Mouse (Mus musculus): ENCODE measurements at regions not wholly inside any gene's neighbourhood (a gene's known extent, or its start where the extent isn't known, plus 50 kb on each side); places are given as distances from the start of the nearest gene placed in this dataset.

GRCm38 (mm10) chr13:44581947-44582766 is 147.1 kb upstream of the Jarid2 start:
- Histone ChIP-seq H3K4me1 (ENCODE audit: control insufficient read depth, insufficient read depth, low read length) (no peaks in the 10 kb centered on the region), H3K4me3 (replicated peaks; ENCODE audit: extremely low read depth, low read depth, low read length) (no peak overlapping the region)
- 74% methylated on average over 23 of the region's 23 CpGs for WGBS
- TF ChIP-seq POLR2A (IDR thresholded peaks at IDR 0.05; ENCODE audit: borderline replicate concordance, extremely low read depth, low read depth, low read length) (no peak), CTCF (IDR thresholded peaks at IDR 0.05; ENCODE audit: insufficient read depth, low read length) (no peak)
- no peak for DNase-seq

GRCm38 (mm10) chr13:44582767-44583085 is 146.5 kb upstream of the Jarid2 start:
- 65% methylated on average over 2 of the region's 2 CpGs for WGBS
- no peak for TF ChIP-seq CTCF (IDR thresholded peaks at IDR 0.05; ENCODE audit: insufficient read depth, low read length)
- no peak for TF ChIP-seq POLR2A (IDR thresholded peaks at IDR 0.05; ENCODE audit: borderline replicate concordance, extremely low read depth, low read depth, low read length)
- H3K4me3 ChIP-seq (replicated peaks; ENCODE audit: extremely low read depth, low read depth, low read length), result no peak overlapping the region

GRCm38 (mm10) chr13:44583614-44584013 is 145.7 kb upstream of the Jarid2 start:
- DNase-seq, result no peak
- TF ChIP-seq POLR2A (IDR thresholded peaks at IDR 0.05; ENCODE audit: borderline replicate concordance, extremely low read depth, low read depth, low read length) (no peak), CTCF (IDR thresholded peaks at IDR 0.05; ENCODE audit: insufficient read depth, low read length) (no peak)
- WGBS, result 77% methylated on average over 5 of the region's 5 CpGs
- Histone ChIP-seq H3K4me3 (replicated peaks; ENCODE audit: extremely low read depth, low read depth, low read length) (no peak overlapping the region), H3K4me1 (ENCODE audit: control insufficient read depth, insufficient read depth, low read length) (no peaks in the 10 kb centered on the region)

More at GRCm38 (mm10) chr13:44582767-44583085, 146.5 kb upstream of the Jarid2 start:
- no peaks in the 10 kb centered on the region for H3K4me1 ChIP-seq (ENCODE audit: control insufficient read depth, insufficient read depth, low read length)
- no peak for DNase-seq

GRCm38 (mm10) chr13:44584151-44584550 is 145.1 kb upstream of the Jarid2 start:
- 59% methylated on average over 8 of the region's 8 CpGs for WGBS

GRCm38 (mm10) chr13:44584551-44584950 is 144.7 kb upstream of the Jarid2 start:
- H3K4me3 ChIP-seq (replicated peaks; ENCODE audit: extremely low read depth, low read depth, low read length), result no peak overlapping the region
- DNase-seq, result no peak
- TF ChIP-seq CTCF (IDR thresholded peaks at IDR 0.05; ENCODE audit: insufficient read depth, low read length) (no peak), POLR2A (IDR thresholded peaks at IDR 0.05; ENCODE audit: borderline replicate concordance, extremely low read depth, low read depth, low read length) (no peak)
- 57% methylated on average over 4 of the region's 4 CpGs for WGBS
- no peaks in the 10 kb centered on the region for H3K4me1 ChIP-seq (ENCODE audit: control insufficient read depth, insufficient read depth, low read length)

More at GRCm38 (mm10) chr13:44584151-44584550, 145.1 kb upstream of the Jarid2 start:
- no peaks in the 10 kb centered on the region for H3K4me1 ChIP-seq (ENCODE audit: control insufficient read depth, insufficient read depth, low read length)
- no peak overlapping the region for H3K4me3 ChIP-seq (replicated peaks; ENCODE audit: extremely low read depth, low read depth, low read length)
- DNase-seq, result no peak
- no peak for TF ChIP-seq CTCF (IDR thresholded peaks at IDR 0.05; ENCODE audit: insufficient read depth, low read length)

GRCm38 (mm10) chr13:44587846-44588245 is 141.4 kb upstream of the Jarid2 start:
- TF ChIP-seq POLR2A (IDR thresholded peaks at IDR 0.05; ENCODE audit: borderline replicate concordance, extremely low read depth, low read depth, low read length) (no peak), CTCF (IDR thresholded peaks at IDR 0.05; ENCODE audit: insufficient read depth, low read length) (no peak)
- WGBS, result 51% methylated on average over 4 of the region's 4 CpGs
- no peak for DNase-seq
- H3K4me3 ChIP-seq (replicated peaks; ENCODE audit: extremely low read depth, low read depth, low read length), result no peak overlapping the region
- no peaks in the 10 kb centered on the region; the same call in 1 of the 2 replicates for H3K4me1 ChIP-seq (ENCODE audit: control insufficient read depth, insufficient read depth, low read length)

GRCm38 (mm10) chr13:44594645-44595044 is 134.6 kb upstream of the Jarid2 start:
- no peaks in the 10 kb centered on the region; the same call in 1 of the 2 replicates for H3K4me1 ChIP-seq (ENCODE audit: control insufficient read depth, insufficient read depth, low read length)
- TF ChIP-seq CTCF (IDR thresholded peaks at IDR 0.05; ENCODE audit: insufficient read depth, low read length) (no peak), POLR2A (IDR thresholded peaks at IDR 0.05; ENCODE audit: borderline replicate concordance, extremely low read depth, low read depth, low read length) (no peak)
- 96% methylated on average over 5 of the region's 5 CpGs for WGBS
- no peak for DNase-seq
- no peak overlapping the region for H3K4me3 ChIP-seq (replicated peaks; ENCODE audit: extremely low read depth, low read depth, low read length)

GRCm38 (mm10) chr13:44597666-44598065 is 131.6 kb upstream of the Jarid2 start:
- Histone ChIP-seq H3K4me3 (replicated peaks; ENCODE audit: extremely low read depth, low read depth, low read length) (no peak overlapping the region), H3K4me1 (ENCODE audit: control insufficient read depth, insufficient read depth, low read length) (no peaks in the 10 kb centered on the region)
- no peak for DNase-seq
- WGBS, result 83% methylated on average over 1 of the region's 1 CpGs
- no peak for TF ChIP-seq POLR2A (IDR thresholded peaks at IDR 0.05; ENCODE audit: borderline replicate concordance, extremely low read depth, low read depth, low read length)
- TF ChIP-seq CTCF (IDR thresholded peaks at IDR 0.05; ENCODE audit: insufficient read depth, low read length), result no peak

- DNase-seq, result no peak
- no peaks in the 10 kb centered on the region for H3K4me1 ChIP-seq (ENCODE audit: control insufficient read depth, insufficient read depth, low read length)
- TF ChIP-seq POLR2A (IDR thresholded peaks at IDR 0.05; ENCODE audit: borderline replicate concordance, extremely low read depth, low read depth, low read length) (no peak), CTCF (IDR thresholded peaks at IDR 0.05; ENCODE audit: insufficient read depth, low read length) (no peak)
- H3K4me3 ChIP-seq (replicated peaks; ENCODE audit: extremely low read depth, low read depth, low read length), result no peak overlapping the region
- 93% methylated on average over 2 of the region's 2 CpGs for WGBS
Measured at GRCm38 (mm10) chr13:44601024-44601423, 128.2 kb upstream of the Jarid2 start.

- TF ChIP-seq CTCF (IDR thresholded peaks at IDR 0.05; ENCODE audit: insufficient read depth, low read length), result no peak
- TF ChIP-seq POLR2A (IDR thresholded peaks at IDR 0.05; ENCODE audit: borderline replicate concordance, extremely low read depth, low read depth, low read length), result no peak
- no peaks in the 10 kb centered on the region for H3K4me1 ChIP-seq (ENCODE audit: control insufficient read depth, insufficient read depth, low read length)
- 40% methylated on average over 6 of the region's 6 CpGs for WGBS
- H3K4me3 ChIP-seq (replicated peaks; ENCODE audit: extremely low read depth, low read depth, low read length), result no peak overlapping the region
- no peak for DNase-seq
Measured at GRCm38 (mm10) chr13:44602658-44603057, 126.6 kb upstream of the Jarid2 start.

Measured in lung, adult 2 months (tissue).